In genomic region chr9:9817477-9817876, GRCm38 (mm10) we compare ENCODE assay signal across 24 mouse cellular contexts.
DNase-seq lines count a peak whose midpoint lies in the region; ATAC-seq and TF ChIP-seq lines count a peak whose summit lies in the region.
"Had no signal": no experiment of that assay in that cellular context is flagged by ENCODE, and none has a peak within 500 bp of the region (broad histone marks: within the 10 kb centered on the region; RNA-seq: fewer than 3 reads in every experiment).

No protein-coding gene starts in this region.

- DNase-seq in forebrain, embryonic 14.5 days (ENCODE audit: low spot score) = peak; percentile 77
- DNase-seq in forebrain, embryonic 10.5 days (ENCODE audit: extremely low spot score, low spot score) = no peak
- peak; percentile 31 for DNase-seq in hindbrain, postnatal 0 days (ENCODE audit: low spot score)
- no peak for DNase-seq in hindbrain, embryonic 14.5 days (ENCODE audit: low spot score)
- DNase-seq in layer of hippocampus, adult 2 months (ENCODE audit: low spot score in 2 of 2) = peak; percentile 24 to 27
- DNase-seq in layer of hippocampus, postnatal 25 days (ENCODE audit: extremely low spot score in 1 of 2, low spot score in 1 of 2) = no peak
- peak; percentile 24 for DNase-seq in brain, adult 2 months (ENCODE audit: low read depth, low spot score)
- no peak for DNase-seq in adrenal gland, postnatal 4 days (ENCODE audit: low spot score in 2 of 2)
- DNase-seq: adrenal gland, postnatal 14 days; cerebellum, adult 11 months; cerebellum, adult 9-11 months; gastrocnemius, adult 2 months; gastrocnemius, postnatal 36 days; heart, postnatal 10 days; kidney, adult 9 months; kidney, postnatal 36 days; lung, postnatal 4 days; thymus, postnatal 4 days had no signal

- 33% methylated on average over 2 of the region's 2 CpGs for WGBS in forebrain, embryonic 14.5 days
- WGBS in forebrain, embryonic 10.5 days = 93% methylated on average over 2 of the region's 2 CpGs
- WGBS in hindbrain, postnatal 0 days = 47% methylated on average over 2 of the region's 2 CpGs
- 74% methylated on average over 2 of the region's 2 CpGs for WGBS in hindbrain, embryonic 14.5 days

- no peaks in the 10 kb centered on the region for H3K27me3 ChIP-seq in forebrain, embryonic 14.5 days (replicated peaks; ENCODE audit: control insufficient read depth, insufficient read depth, low read length)
- H3K27me3 ChIP-seq in forebrain, embryonic 10.5 days (ENCODE audit: poor library complexity, severe bottlenecking) = no peaks in the 10 kb centered on the region
- no peaks in the 10 kb centered on the region for H3K27me3 ChIP-seq in hindbrain, postnatal 0 days (ENCODE audit: insufficient read depth, low read length)
- no peaks in the 10 kb centered on the region for H3K27me3 ChIP-seq in hindbrain, embryonic 14.5 days (ENCODE audit: control insufficient read depth, insufficient read depth, low read length)
- H3K27me3 ChIP-seq: heart, embryonic 13.5 days; hindbrain, embryonic 15.5 days; limb, embryonic 13.5 days; megakaryocyte, embryonic 14.5 days; midbrain, embryonic 12.5 days had no signal

- ATAC-seq in forebrain, embryonic 14.5 days = no peak
- ATAC-seq in hindbrain, postnatal 0 days = no peak
- ATAC-seq in hindbrain, embryonic 14.5 days (ENCODE audit: low FRiP score) = no peak

- H3K27ac ChIP-seq in forebrain, embryonic 14.5 days (ENCODE audit: low read depth, low read length) = no peak overlapping the region
- H3K27ac ChIP-seq in forebrain, embryonic 10.5 days = no peak overlapping the region
- no peak overlapping the region for H3K27ac ChIP-seq in hindbrain, postnatal 0 days
- no peak overlapping the region for H3K27ac ChIP-seq in hindbrain, embryonic 14.5 days
- no peak overlapping the region for H3K27ac ChIP-seq in layer of hippocampus, adult 2 months
- H3K27ac ChIP-seq: gastrocnemius, adult 2 months; heart, embryonic 13.5 days; hindbrain, embryonic 15.5 days; limb, embryonic 13.5 days; midbrain, embryonic 12.5 days had no signal

- TF ChIP-seq CTCF in hindbrain, postnatal 0 days (IDR thresholded peaks at IDR 0.05; ENCODE audit: low read depth) = no peak
- TF ChIP-seq CTCF in layer of hippocampus, adult 2 months (conservative IDR thresholded peaks at IDR 0.05) = no peak

- H3K9me3 ChIP-seq in forebrain, embryonic 14.5 days (replicated peaks; ENCODE audit: control insufficient read depth, low read length) = no peaks in the 10 kb centered on the region
- no peaks in the 10 kb centered on the region for H3K9me3 ChIP-seq in forebrain, embryonic 10.5 days
- no peaks in the 10 kb centered on the region for H3K9me3 ChIP-seq in hindbrain, postnatal 0 days (ENCODE audit: low read length)
- no peaks in the 10 kb centered on the region for H3K9me3 ChIP-seq in hindbrain, embryonic 14.5 days (ENCODE audit: control insufficient read depth, low read length)
- H3K9me3 ChIP-seq: heart, embryonic 13.5 days; hindbrain, embryonic 15.5 days; limb, embryonic 13.5 days; megakaryocyte, embryonic 14.5 days; midbrain, embryonic 12.5 days had no signal

- H3K36me3 ChIP-seq in forebrain, embryonic 14.5 days (ENCODE audit: control insufficient read depth, insufficient read depth, low read length) = no peaks in the 10 kb centered on the region
- H3K36me3 ChIP-seq in forebrain, embryonic 10.5 days (replicated peaks) = no peaks in the 10 kb centered on the region
- no peaks in the 10 kb centered on the region for H3K36me3 ChIP-seq in hindbrain, postnatal 0 days (ENCODE audit: insufficient read depth, low read length)
- H3K36me3 ChIP-seq in hindbrain, embryonic 14.5 days (replicated peaks; ENCODE audit: control insufficient read depth, insufficient read depth) = no peaks in the 10 kb centered on the region
- H3K36me3 ChIP-seq: heart, embryonic 13.5 days; hindbrain, embryonic 15.5 days; limb, embryonic 13.5 days; midbrain, embryonic 12.5 days had no signal

- no peak overlapping the region for H3K4me3 ChIP-seq in forebrain, embryonic 14.5 days (ENCODE audit: low read depth, low read length)
- no peak overlapping the region for H3K4me3 ChIP-seq in forebrain, embryonic 10.5 days
- H3K4me3 ChIP-seq in hindbrain, postnatal 0 days (ENCODE audit: low read length) = no peak overlapping the region
- no peak overlapping the region for H3K4me3 ChIP-seq in hindbrain, embryonic 14.5 days (replicated peaks; ENCODE audit: low read length)
- no peak overlapping the region for H3K4me3 ChIP-seq in layer of hippocampus, adult 2 months
- H3K4me3 ChIP-seq: gastrocnemius, adult 2 months; heart, embryonic 13.5 days; hindbrain, embryonic 15.5 days; limb, embryonic 13.5 days; megakaryocyte, embryonic 14.5 days; midbrain, embryonic 12.5 days had no signal

- H3K4me2 ChIP-seq in forebrain, embryonic 14.5 days (ENCODE audit: low read length) = no peak overlapping the region
- H3K4me2 ChIP-seq in hindbrain, postnatal 0 days (ENCODE audit: low read depth, low read length) = no peak overlapping the region
- H3K4me2 ChIP-seq in hindbrain, embryonic 14.5 days (replicated peaks) = no peak overlapping the region
- H3K4me2 ChIP-seq: heart, embryonic 13.5 days; hindbrain, embryonic 15.5 days; limb, embryonic 13.5 days; liver, embryonic 11.5 days; midbrain, embryonic 12.5 days had no signal

- no peaks in the 10 kb centered on the region for H3K4me1 ChIP-seq in forebrain, embryonic 14.5 days (ENCODE audit: control insufficient read depth, insufficient read depth, low read length)
- H3K4me1 ChIP-seq in forebrain, embryonic 10.5 days = no peaks in the 10 kb centered on the region
- H3K4me1 ChIP-seq in hindbrain, postnatal 0 days (ENCODE audit: insufficient read depth, low read length) = no peaks in the 10 kb centered on the region
- no peaks in the 10 kb centered on the region for H3K4me1 ChIP-seq in hindbrain, embryonic 14.5 days (replicated peaks; ENCODE audit: control insufficient read depth, insufficient read depth, low read length)
- H3K4me1 ChIP-seq: heart, embryonic 13.5 days; hindbrain, embryonic 15.5 days; limb, embryonic 13.5 days; megakaryocyte, embryonic 14.5 days; midbrain, embryonic 12.5 days had no signal

- H3K9ac ChIP-seq in forebrain, embryonic 14.5 days (ENCODE audit: low read length) = no peak overlapping the region
- no peak overlapping the region for H3K9ac ChIP-seq in hindbrain, postnatal 0 days (replicated peaks; ENCODE audit: low read length)
- no peak overlapping the region for H3K9ac ChIP-seq in hindbrain, embryonic 14.5 days
- H3K9ac ChIP-seq: heart, embryonic 13.5 days; hindbrain, embryonic 15.5 days; limb, embryonic 13.5 days; midbrain, embryonic 12.5 days had no signal

Comparison
In these comparisons a context has a peak if more than half of its experiments do, and no peak if none do; other contexts are left out.
1. DNase-seq: peak in forebrain, embryonic 14.5 days (single experiment), hindbrain, postnatal 0 days (single experiment), layer of hippocampus, adult 2 months (2 of 2) and brain, adult 2 months (single experiment); none in forebrain, embryonic 10.5 days (single experiment), hindbrain, embryonic 14.5 days (single experiment), layer of hippocampus, postnatal 25 days (0 of 2) and adrenal gland, postnatal 4 days (0 of 2).